Mouse (Mus musculus) retina, postnatal 7 days (tissue): ENCODE data around the gene Mrps22.

Experiments used
- DNase-seq: peaks from one replicate; pipeline ENCODE4 v3.0.0-alpha.2; 2012; ENCODE audit warnings: low read depth, low spot score

Gene Mrps22

GRCm38 (mm10) chr9:98601156-98601836 lies at the start of gene Mrps22:
Gene Mrps22 (minus strand): TSS chr9:98601660.
- DNase-seq, result peak; percentile 82

- DNase-seq, result no peak
These were observed 49.1 kb upstream of the Mrps22 start for GRCm38 (mm10) chr9:98650547-98650946.

- DNase-seq, result no peak
These were observed 46.0 kb upstream of the Mrps22 start for GRCm38 (mm10) chr9:98647418-98647817.

GRCm38 (mm10) chr9:98645750-98646149 lies 44.3 kb upstream of the Mrps22 start:
- DNase-seq, result peak; percentile 52

GRCm38 (mm10) chr9:98642126-98642525 lies 40.7 kb upstream of the Mrps22 start:
- no peak for DNase-seq

GRCm38 (mm10) chr9:98633287-98634162 lies 32.1 kb upstream of the Mrps22 start:
- no peak for DNase-seq

GRCm38 (mm10) chr9:98628480-98628879 lies 27.0 kb upstream of the Mrps22 start:
- no peak for DNase-seq

GRCm38 (mm10) chr9:98604896-98605295 lies 3.4 kb upstream of the Mrps22 start:
- DNase-seq, result no peak

- DNase-seq, result no peak
These were observed 438 bp upstream of the Mrps22 start for GRCm38 (mm10) chr9:98601837-98602359.

GRCm38 (mm10) chr9:98600094-98600493 lies 1.4 kb downstream of the Mrps22 start:
- no peak for DNase-seq

- DNase-seq, result no peak
These were observed 17.6 kb downstream of the Mrps22 start for GRCm38 (mm10) chr9:98583852-98584251.

- DNase-seq, result peak; percentile 96
These were observed 38.0 kb downstream of the Mrps22 start, which contains the start of gene Copb2 for GRCm38 (mm10) chr9:98563137-98564126. Gene Copb2 (plus strand): TSS chr9:98563721.

- DNase-seq, result no peak
These were observed 57.4 kb downstream of the Mrps22 start for GRCm38 (mm10) chr9:98544042-98544441.
